Mouse (Mus musculus): Measurements from ENCODE around the gene Socs1.

- no peak for TF ChIP-seq CTCF (IDR thresholded peaks at IDR 0.05; ENCODE audit: insufficient read depth, low read length)
- TF ChIP-seq POLR2A (IDR thresholded peaks at IDR 0.05; ENCODE audit: borderline replicate concordance, extremely low read depth, low read depth, low read length), result no peak
These were observed 2.2 kb downstream of the Socs1 start for GRCm38 (mm10) chr16:10783152-10783434.

Data from lung, adult 2 months (tissue).